Mouse (Mus musculus) heart, adult 2 months (tissue): ENCODE measurements around the gene Zfp128. TPM values are rescaled to one million over a fixed set of nuclear protein-coding genes. Genes with fewer than 3 reads are reported as not detected.
"Not testable (repeated sequence)": the region's sequence is repeated elsewhere in the genome, so short reads cannot be mapped to it uniquely, and the experiment has no call there.

Source experiments
- DNase-seq, 2 experiments: peaks; one replicate each; pipeline ENCODE4 v3.0.0; 2021
- H3K27ac ChIP-seq: fragments of 200-600 bp; 2 replicates; pipeline ENCODE4 v1.8.1; 2022
- H3K27me3 ChIP-seq: fragments of 200-500 bp; 2 replicates; pipeline ENCODE4 v1.6.1; 2012; ENCODE audit warnings: mild to moderate bottlenecking, low read length, inconsistent platforms, mixed read lengths; ENCODE audit not compliant: control insufficient read depth, insufficient read depth
- H3K36me3 ChIP-seq: fragments of 200-500 bp; 2 replicates; pipeline ENCODE4 v1.6.1; 2012; ENCODE audit warnings: low read length, inconsistent platforms; ENCODE audit not compliant: control insufficient read depth, insufficient read depth
- H3K4me1 ChIP-seq: fragments of 200-500 bp; 2 replicates; pipeline ENCODE4 v1.6.1; 2011; ENCODE audit warnings: low read length; ENCODE audit not compliant: control insufficient read depth, insufficient read depth
- H3K4me3 ChIP-seq: fragments of 200-600 bp; 2 replicates; pipeline ENCODE4 v1.8.1; 2022
- H3K79me2 ChIP-seq: fragments of 200-500 bp; replicated peaks from 2 replicates; pipeline ENCODE4 v1.6.1; 2012; ENCODE audit warnings: mild to moderate bottlenecking, inconsistent platforms, low read length, moderate library complexity, mixed read lengths; ENCODE audit not compliant: control insufficient read depth, insufficient read depth
- H3K9ac ChIP-seq: fragments of 200-500 bp; 2 replicates; pipeline ENCODE4 v1.6.1; 2012; ENCODE audit warnings: low read depth, mild to moderate bottlenecking, control low read depth, inconsistent platforms, low read length, mixed read lengths
- CTCF ChIP-seq: fragments of 200-600 bp; IDR thresholded peaks from 2 replicates; pipeline ENCODE4 v1.8.1; 2022; ENCODE audit warnings: antibody characterized with exemption, mild to moderate bottlenecking, moderate library complexity
- EP300 ChIP-seq: fragments of 200-500 bp; IDR thresholded peaks from 2 replicates; pipeline ENCODE4 v1.6.1; 2011; ENCODE audit warnings: low read depth, low read length, control low read depth; ENCODE audit not compliant: insufficient read depth
- POLR2A ChIP-seq: fragments of 200-500 bp; IDR thresholded peaks from 2 replicates; pipeline ENCODE4 v1.6.1; 2011; ENCODE audit warnings: mild to moderate bottlenecking, low read depth, low read length, control low read depth; ENCODE audit not compliant: insufficient read depth
- WGBS: fragments of 180-500 bp; shearing (Covaris S2); methylation state at CpG from one replicate; pipeline ENCODE4 v1.1.7; 2018; 5-methylcytosine and 5-hydroxymethylcytosine counted together
- intact Hi-C: fragments of 180-260 bp; cut with DNase I; formaldehyde crosslinking; loops from one replicate; pipeline ENCODE4 v1.15.1; 2025
- polyA plus RNA-seq: library from polyadenylated mRNA; depleted of rRNA; stranded (reverse); fragments of >200 nt; gene quantifications from 2 replicates; pipeline ENCODE4 v1.2.3, GENCODE M21; 2012
- total RNA-seq, 2 experiments: library from RNA; stranded (reverse); gene quantifications; 2 replicates each; pipeline ENCODE4 v1.2.3; 2021

The Zfp128 gene
- total and polyA plus RNA-seq, 3 experiments, result 1.3 to 3.5 (median 3.0) TPM

DNA sequence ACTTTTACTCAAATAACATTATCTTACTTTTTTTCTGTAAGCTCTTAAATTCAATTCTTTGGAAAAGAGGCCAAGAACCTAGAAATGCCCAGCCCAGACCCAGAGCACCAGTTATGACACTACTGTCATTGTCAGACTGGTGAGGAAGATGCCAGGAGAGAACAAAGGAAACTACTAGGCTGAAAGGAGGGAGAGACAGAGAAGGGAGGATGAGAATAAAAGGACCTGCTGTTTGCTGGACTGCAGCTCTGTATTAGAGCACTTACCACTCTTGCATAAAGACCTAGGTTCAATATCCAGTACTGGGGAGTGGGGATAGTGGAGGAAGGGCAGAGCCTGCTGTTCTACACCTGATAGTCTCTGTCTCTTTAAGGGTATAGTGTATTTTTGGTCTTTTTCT is 941 bp upstream of the Zfp128 start:
- Histone ChIP-seq H3K9ac (no peak overlapping the region), H3K27me3 (no peaks in the 10 kb centered on the region), H3K36me3 (0 out of 2 replicates have a peak, but pooled peaks cover 1% of the 10 kb centered on the region), H3K27ac (no peak overlapping the region), H3K4me1 (peaks cover 2% of the 10 kb centered on the region; the same call in 1 of the 2 replicates), H3K79me2 (no peaks in the 10 kb centered on the region; the same call in 1 of the 2 replicates), H3K4me3 (no peak overlapping the region)
- no peak for DNase-seq
- no peak for TF ChIP-seq CTCF
- TF ChIP-seq EP300, result no peak
- TF ChIP-seq POLR2A, result no peak
- intact Hi-C loops, result loop anchor here (2.0 to 5.0 kb wide), 4 partner anchors 45 to 403 kb away; partner anchors contain the start of genes Lig1, Mzf1, Zfp110 and Zfp606

DNA sequence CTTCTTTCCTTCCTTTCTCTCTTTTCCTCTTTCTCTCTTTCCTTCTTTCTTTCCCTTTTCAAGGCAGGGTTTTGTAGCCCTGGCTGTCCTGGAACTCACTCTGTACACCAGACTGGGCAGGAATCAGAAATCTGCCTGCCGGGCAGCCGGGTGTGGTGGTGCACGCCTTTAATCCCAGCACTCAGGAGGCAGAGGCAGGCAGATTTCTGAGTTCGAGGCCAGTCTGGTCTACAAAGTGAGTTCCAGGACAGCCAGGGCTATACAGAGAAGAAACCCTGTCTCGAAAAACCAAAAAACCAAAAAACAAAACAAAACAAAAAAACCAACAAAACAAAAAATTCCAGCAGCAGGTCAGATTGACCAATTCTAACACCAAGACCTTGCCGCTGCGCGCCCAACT is 480 bp upstream of the Zfp128 start:
- intact Hi-C loops, result loop anchor here (2.0 to 5.0 kb wide), 4 partner anchors 46 to 403 kb away; partner anchors contain the start of genes Lig1, Mzf1, Zfp110 and Zfp606
- Histone ChIP-seq H3K27ac (peak overlapping the region; percentile 18; the same call in 1 of the 2 replicates), H3K4me3 (peak overlapping the region; percentile 79)
- H3K27me3 ChIP-seq, DNase-seq, H3K79me2 ChIP-seq, H3K36me3 ChIP-seq, H3K4me1 ChIP-seq, H3K9ac ChIP-seq: not testable (repeated sequence)
- 44% methylated on average over 8 of the region's 8 CpGs for whole genome bisulfite sequencing

DNA sequence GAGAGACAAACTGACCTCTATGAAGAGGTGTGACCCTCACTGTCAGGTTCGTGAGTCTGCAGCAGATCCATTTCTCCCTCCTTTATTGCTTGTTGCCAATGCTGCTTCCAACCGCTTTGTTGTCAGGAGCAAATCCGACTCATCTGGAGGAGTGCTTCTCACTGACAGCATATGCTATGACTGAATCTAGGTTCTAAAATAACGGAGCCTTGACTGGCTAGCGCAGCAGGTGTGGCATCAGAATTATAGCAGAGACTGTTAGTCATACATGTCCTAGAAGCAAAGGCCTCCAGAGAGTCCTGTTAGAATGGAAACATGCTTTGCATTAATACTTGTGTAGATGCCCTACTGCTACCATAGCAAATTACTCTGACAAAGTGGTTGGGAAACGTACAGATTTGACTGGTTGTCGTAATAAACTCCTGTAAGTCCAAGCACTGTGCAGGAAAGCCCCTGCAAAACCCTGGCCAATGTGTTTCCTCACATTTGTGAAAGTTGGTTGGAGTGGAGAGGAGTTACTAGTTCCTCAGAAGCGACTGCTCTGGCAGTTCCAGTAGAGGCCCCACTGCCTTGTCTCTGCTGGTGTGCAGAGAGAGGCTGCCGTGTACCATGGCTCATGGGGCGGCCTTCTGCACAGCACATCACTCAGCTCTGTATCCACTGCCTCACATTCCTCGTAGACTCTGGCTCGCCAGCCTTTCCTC is 5.7 kb downstream of the Zfp128 start:
- TF ChIP-seq CTCF (no peak), POLR2A (no peak), EP300 (no peak)
- H3K36me3 ChIP-seq, result peaks cover 3% of the 10 kb centered on the region; the same call in 1 of the 2 replicates
- no peaks in the 10 kb centered on the region for H3K27me3 ChIP-seq
- peaks cover 2% of the 10 kb centered on the region; the same call in 1 of the 2 replicates for H3K4me1 ChIP-seq
- no peak overlapping the region for H3K9ac ChIP-seq
- intact Hi-C loops, result no loop called here
- WGBS, result 90% methylated on average over 12 of the region's 12 CpGs
- DNase-seq, result no peak
- H3K4me3 ChIP-seq, result no peak overlapping the region
- no peak overlapping the region for H3K27ac ChIP-seq
- H3K79me2 ChIP-seq, result no peaks in the 10 kb centered on the region; the same call in 1 of the 2 replicates

DNA sequence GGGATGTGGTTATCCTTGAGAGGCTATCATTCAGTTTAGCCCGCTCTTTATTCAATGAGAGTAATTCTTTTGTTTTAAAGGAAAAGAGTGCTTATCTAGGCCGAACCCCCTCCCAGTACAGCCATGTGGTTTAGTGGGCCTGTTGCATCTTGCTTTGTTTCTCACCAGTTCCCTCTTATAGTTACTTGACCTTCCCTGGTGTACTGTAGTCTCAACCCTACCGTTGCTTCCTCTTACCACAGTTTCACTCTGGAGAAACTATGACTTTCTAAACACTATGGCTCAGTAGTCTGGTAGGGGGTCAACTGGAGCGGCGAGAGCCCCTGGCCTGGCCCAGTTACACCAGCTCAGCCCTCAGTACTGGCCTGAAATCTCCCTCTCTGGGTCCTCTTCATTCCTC is 6.6 kb downstream of the Zfp128 start:
- H3K9ac ChIP-seq, result no peak overlapping the region
- H3K27me3 ChIP-seq, result no peaks in the 10 kb centered on the region
- no peak for DNase-seq
- H3K4me1 ChIP-seq, result no peaks in the 10 kb centered on the region
- H3K79me2 ChIP-seq, result no peaks in the 10 kb centered on the region; the same call in 1 of the 2 replicates
- H3K36me3 ChIP-seq, result peaks cover 2% of the 10 kb centered on the region; the same call in 1 of the 2 replicates
- no peak overlapping the region for H3K4me3 ChIP-seq
- intact Hi-C loops, result no loop called here
- 93% methylated on average over 5 of the region's 5 CpGs for WGBS
- H3K27ac ChIP-seq, result no peak overlapping the region
- TF ChIP-seq POLR2A (no peak), EP300 (no peak), CTCF (no peak)

DNA sequence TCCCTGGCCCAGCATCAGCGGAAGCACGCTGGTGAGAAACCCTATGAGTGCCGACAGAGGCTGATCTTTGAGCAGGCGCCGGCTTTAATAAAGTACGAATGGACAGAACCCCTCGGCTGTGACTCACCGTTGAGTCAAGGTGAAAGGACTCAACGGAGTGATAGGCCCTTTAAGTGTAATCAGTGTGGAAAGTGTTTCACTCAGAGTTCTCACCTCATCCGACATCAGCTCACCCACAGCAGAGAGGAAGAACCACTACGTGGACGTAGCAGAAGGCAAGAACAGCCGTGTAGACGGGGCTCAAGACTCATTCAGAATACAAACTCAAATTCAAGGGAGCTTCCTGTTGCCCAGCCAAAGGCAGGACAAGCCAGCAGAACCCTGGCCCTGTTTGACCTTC is 10.0 kb downstream of the Zfp128 start:
- 91% methylated on average over 14 of the region's 14 CpGs for WGBS
- Histone ChIP-seq H3K27me3 (no peaks in the 10 kb centered on the region), H3K4me3 (no peak overlapping the region), H3K27ac (no peak overlapping the region), H3K9ac (no peak overlapping the region), H3K79me2 (no peaks in the 10 kb centered on the region), H3K4me1 (no peaks in the 10 kb centered on the region), H3K36me3 (peaks cover 2% of the 10 kb centered on the region; the same call in 1 of the 2 replicates)
- intact Hi-C loops, result no loop called here
- no peak for DNase-seq
- no peak for TF ChIP-seq CTCF
- no peak for TF ChIP-seq POLR2A
- TF ChIP-seq EP300, result no peak

DNA sequence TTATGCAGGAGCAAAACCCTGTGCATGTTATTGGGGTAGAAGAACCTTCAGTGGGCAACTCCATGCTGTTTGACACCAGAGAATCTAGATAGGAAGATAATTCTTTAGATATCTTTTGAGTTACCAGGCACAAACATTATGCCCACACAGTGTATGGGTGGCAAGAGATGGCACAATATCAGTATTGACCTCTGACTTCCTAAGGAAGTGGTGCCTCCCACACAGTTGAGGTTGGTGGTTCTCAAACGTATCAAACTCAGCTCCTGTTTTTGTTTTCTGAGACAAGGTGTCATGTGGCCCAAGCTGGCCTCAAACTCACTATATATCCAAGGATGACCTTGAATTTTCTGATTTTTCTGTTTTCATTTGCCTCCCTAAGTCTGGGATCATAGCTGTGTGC is 10.4 kb downstream of the Zfp128 start:
- Histone ChIP-seq H3K36me3 (peaks cover 2% of the 10 kb centered on the region; the same call in 1 of the 2 replicates), H3K79me2 (no peaks in the 10 kb centered on the region), H3K27ac (no peak overlapping the region), H3K4me1 (no peaks in the 10 kb centered on the region), H3K9ac (no peak overlapping the region), H3K4me3 (no peak overlapping the region), H3K27me3 (no peaks in the 10 kb centered on the region)
- no peak for DNase-seq
- intact Hi-C loops, result no loop called here
- no peak for TF ChIP-seq CTCF
- no peak for TF ChIP-seq POLR2A
- TF ChIP-seq EP300, result no peak
- 45% methylated on average over 1 of the region's 1 CpGs for WGBS
